7 mouse cellular contexts compared by ENCODE assay signal in genomic region chr8:13492198-13492995, GRCm38 (mm10). TPM values are rescaled to one million over a fixed set of nuclear protein-coding genes. Genes with fewer than 3 reads are reported as not detected.
DNase-seq lines count a peak whose midpoint lies in the region; ATAC-seq lines count a peak whose summit lies in the region.

No protein-coding gene starts in this region.

- peak overlapping the region; percentile 77 to 86 for H3K27ac ChIP-seq in heart, embryonic 14.5 days (replicated peaks in 1 of 2; ENCODE audit: control insufficient read depth in 1 of 2, insufficient read depth in 1 of 2, low read depth in 2 of 2, low read length in 2 of 2)
- H3K27ac ChIP-seq in stomach, embryonic 14.5 days (ENCODE audit: low read length): no peak overlapping the region; the same call in 1 of the 2 replicates

- WGBS in heart, embryonic 14.5 days: 16% methylated on average over 8 of the region's 9 CpGs
- 51% methylated on average over 9 of the region's 9 CpGs for WGBS in stomach, embryonic 14.5 days

- H3K36me3 ChIP-seq in heart, embryonic 14.5 days (ENCODE audit: control insufficient read depth, insufficient read depth, low read length): peaks cover 29% of the 10 kb centered on the region
- H3K36me3 ChIP-seq in stomach, embryonic 14.5 days (ENCODE audit: control insufficient read depth, insufficient read depth, low read length): peaks cover 3% of the 10 kb centered on the region; the same call in 1 of the 2 replicates

- H3K4me2 ChIP-seq in heart, embryonic 14.5 days (ENCODE audit: low read length): peak overlapping the region; percentile 71
- H3K4me2 ChIP-seq in stomach, embryonic 14.5 days (replicated peaks; ENCODE audit: low read depth, low read length): peak overlapping the region; percentile 84

- H3K27me3 ChIP-seq in heart, embryonic 14.5 days (ENCODE audit: control insufficient read depth, insufficient read depth, low read length): no peaks in the 10 kb centered on the region; the same call in 1 of the 2 replicates
- H3K27me3 ChIP-seq in stomach, embryonic 14.5 days (ENCODE audit: control insufficient read depth, insufficient read depth, low read length): peaks cover 6% of the 10 kb centered on the region; the same call in 1 of the 2 replicates

- no peaks in the 10 kb centered on the region for H3K9me3 ChIP-seq in heart, embryonic 14.5 days (ENCODE audit: control insufficient read depth, low read length)
- H3K9me3 ChIP-seq in stomach, embryonic 14.5 days (ENCODE audit: control insufficient read depth, low read depth, low read length): no peaks in the 10 kb centered on the region

- ATAC-seq in heart, embryonic 14.5 days (ENCODE audit: insufficient number of reproducible peaks, insufficient read depth, low FRiP score, low read depth): peak; percentile 80
- ATAC-seq in stomach, embryonic 14.5 days (ENCODE audit: insufficient number of reproducible peaks, insufficient read depth, low FRiP score, low read depth): peak; percentile 68; the same call in 1 of the 2 replicates
- ATAC-seq in erythroid progenitor cell, adult 5-6 weeks (replicated peaks; ENCODE audit: low FRiP score, poor library complexity, severe bottlenecking): no peak

- peak overlapping the region; percentile 44; the same call in 1 of the 2 replicates for H3K9ac ChIP-seq in heart, embryonic 14.5 days (ENCODE audit: low read length)
- H3K9ac ChIP-seq in stomach, embryonic 14.5 days (replicated peaks; ENCODE audit: low read depth, low read length): no peak overlapping the region

- peak overlapping the region; percentile 79 for H3K4me3 ChIP-seq in heart, embryonic 14.5 days (ENCODE audit: control insufficient read depth in 1 of 2, insufficient read depth in 1 of 2, low read depth in 1 of 2, low read length in 2 of 2)
- peak overlapping the region; percentile 68 for H3K4me3 ChIP-seq in stomach, embryonic 14.5 days (ENCODE audit: low read depth, low read length)

- H3K4me1 ChIP-seq in heart, embryonic 14.5 days (ENCODE audit: control insufficient read depth in 2 of 2, insufficient read depth in 2 of 2, low read length in 2 of 2): peaks cover 39 to 49% of the 10 kb centered on the region in 2 experiments
- H3K4me1 ChIP-seq in stomach, embryonic 14.5 days (ENCODE audit: control insufficient read depth, insufficient read depth, low read length): peaks cover 18% of the 10 kb centered on the region; the same call in 1 of the 2 replicates

- DNase-seq in adipocyte (ENCODE audit: low spot score): peak; percentile 74
- DNase-seq in adrenal gland, postnatal 25 days: peak; percentile 46
- peak; percentile 82 to 84 for DNase-seq in kidney, postnatal 36 days
- DNase-seq in cerebellum, adult 11-12 months: no peak

RNA-seq across cellular contexts. Expression of gene Gas6, which starts 1.9 kb away (rescaled TPM):
- total RNA-seq in adrenal gland, postnatal 25 days (2021): 99.3 and 166 TPM in 2 replicates
- polyA plus RNA-seq in heart, embryonic 14.5 days (2014; fragmentation: Nextera tagmentation; extraction: Ambion mirVana): 123 and 151 TPM in 2 replicates
- 67.7 and 68.7 TPM in 2 replicates for polyA plus RNA-seq in stomach, embryonic 14.5 days (2014; fragmentation: Nextera tagmentation; extraction: Ambion mirVana)
- 2.1 TPM in 1 of 2 replicates, not detected in the other for total RNA-seq in erythroid progenitor cell, adult 5-6 weeks (2015; ENCODE audit: low replicate concordance)
- total RNA-seq in erythroid progenitor cell, adult 5-6 weeks (2017; ENCODE audit: low replicate concordance): 3.0 and 3.9 TPM in 2 replicates

RNA-seq across cellular contexts. Expression of gene Tmem255b, which starts 57.4 kb away (rescaled TPM):
- 1.8 TPM in 1 of 2 replicates, not detected in the other for total RNA-seq in adrenal gland, postnatal 25 days (2021)
- polyA plus RNA-seq in heart, embryonic 14.5 days (2014; fragmentation: Nextera tagmentation; extraction: Ambion mirVana): 0.97 and 1.6 TPM in 2 replicates
- 2.3 and 2.6 TPM in 2 replicates for polyA plus RNA-seq in stomach, embryonic 14.5 days (2014; fragmentation: Nextera tagmentation; extraction: Ambion mirVana)
- not detected in 2 replicates for total RNA-seq in erythroid progenitor cell, adult 5-6 weeks (2015; ENCODE audit: low replicate concordance)
- not detected in 2 replicates for total RNA-seq in erythroid progenitor cell, adult 5-6 weeks (2017; ENCODE audit: low replicate concordance)

Comparison
In these comparisons a context has a peak if more than half of its experiments do, and no peak if none do; other contexts are left out.
1. RNA of gene Gas6, which starts 1.9 kb away (total RNA-seq): 99.3 to 166 TPM in adrenal gland, postnatal 25 days; 2.1 to 3.9 TPM in erythroid progenitor cell, adult 5-6 weeks; every median in the first group is over 10 times any median in the second.